Mouse (Mus musculus) G1E (cell line): Measurements from ENCODE around the gene Ldb3. TPM values are rescaled to one million over a fixed set of nuclear protein-coding genes. Genes with fewer than 3 reads are reported as not detected.

Experiments
- ATAC-seq: 2 replicates; pipeline ENCODE4 v1.8.0; 2016; ENCODE audit warnings: mild to moderate bottlenecking; ENCODE audit not compliant: insufficient number of reproducible peaks, poor library complexity, low FRiP score, severe bottlenecking; ENCODE audit errors: extremely low read depth
- DNase-seq: peaks from one replicate; pipeline ENCODE4 v3.0.0; 2012; ENCODE audit warnings: low spot score
- H3K27me3 ChIP-seq: 2 replicates; pipeline ENCODE4 v1.6.1; 2012; ENCODE audit warnings: mild to moderate bottlenecking, low read length, inconsistent platforms; ENCODE audit not compliant: insufficient read depth
- H3K36me3 ChIP-seq: replicated peaks from 2 replicates; pipeline ENCODE3; 2012; ENCODE audit warnings: mild to moderate bottlenecking, inconsistent platforms
- H3K4me1 ChIP-seq: 2 replicates; pipeline ENCODE4 v1.6.1; 2012; ENCODE audit warnings: low read depth, low read length, inconsistent platforms, mixed read lengths; ENCODE audit not compliant: insufficient read depth
- H3K4me3 ChIP-seq: 2 replicates; pipeline ENCODE4 v1.5.1; 2012; ENCODE audit warnings: low read depth, mild to moderate bottlenecking, inconsistent platforms, low read length, moderate library complexity, mixed read lengths
- H3K9me3 ChIP-seq: replicated peaks from 2 replicates; pipeline ENCODE4 v1.6.1; 2012; ENCODE audit warnings: inconsistent platforms
- CTCF ChIP-seq: IDR thresholded peaks from 2 replicates; pipeline ENCODE4 v1.5.1; 2012; ENCODE audit warnings: low read depth, low read length, inconsistent platforms, mixed read lengths
- GATA1 ChIP-seq: IDR thresholded peaks from 2 replicates; pipeline ENCODE4 v1.6.1; 2012; ENCODE audit warnings: borderline replicate concordance, low read length, inconsistent platforms, mixed read lengths
- GATA2 ChIP-seq: IDR thresholded peaks from 2 replicates; pipeline ENCODE4 v1.6.1; 2012; ENCODE audit warnings: low read depth, low read length, inconsistent platforms, borderline replicate concordance
- POLR2AphosphoS5 ChIP-seq: IDR thresholded peaks from 2 replicates; pipeline ENCODE4 v1.6.1; 2012; ENCODE audit warnings: low read depth, low read length, inconsistent platforms; ENCODE audit not compliant: insufficient replicate concordance
- TAL1 ChIP-seq: conservative IDR thresholded peaks from 2 replicates; pipeline ENCODE4 v1.6.1; 2012; ENCODE audit warnings: low read depth, low read length, inconsistent platforms, mixed read lengths
- polyA plus RNA-seq: library from polyadenylated mRNA; stranded (reverse); fragments of >175 nt; gene quantifications from 2 replicates; pipeline ENCODE4 v1.2.3, GENCODE M21; 2012
- total RNA-seq, 2 experiments: library from RNA; stranded (forward) in 1 of 2; stranded (reverse) in 1 of 2; fragments of 200-1000 nt in 1 of 2; fragments of >200 nt in 1 of 2; fragmentation: Nextera tagmentation in 1 of 2; gene quantifications; 2 replicates each; pipeline ENCODE4 v1.2.3; 2014 to 2017

Gene Ldb3
- total and polyA plus RNA-seq, 3 experiments, result 0.05 TPM; not detected in 2

DNA sequence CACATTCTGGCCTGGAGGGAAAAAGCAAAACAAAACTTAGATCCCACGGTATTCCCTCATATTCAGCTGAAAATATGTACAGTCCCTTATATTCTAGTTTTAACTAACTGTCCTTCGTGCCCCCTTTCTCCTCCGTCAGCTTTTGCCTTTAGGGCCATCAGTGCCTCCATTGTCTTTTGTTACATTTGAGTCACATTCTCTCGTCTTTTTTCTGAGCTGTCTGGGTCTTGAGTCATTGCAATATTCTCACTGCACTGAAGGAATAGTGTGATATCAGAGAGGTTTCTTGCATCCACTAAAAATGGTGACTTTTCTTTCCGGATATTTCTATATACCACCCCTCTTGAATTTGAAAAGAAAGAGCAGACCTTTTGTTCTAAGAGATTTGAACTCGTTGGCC is 84.7 kb downstream of the Ldb3 start:
- H3K27me3 ChIP-seq, result peaks cover 6% of the 10 kb centered on the region; the same call in 1 of the 2 replicates
- TF ChIP-seq GATA2, result no peak
- TF ChIP-seq GATA1, result no peak
- no peak for TF ChIP-seq CTCF
- TF ChIP-seq TAL1, result no peak
- TF ChIP-seq POLR2AphosphoS5, result no peak
- no peak for DNase-seq
- peaks cover 15% of the 10 kb centered on the region for H3K9me3 ChIP-seq
- no peaks in the 10 kb centered on the region for H3K36me3 ChIP-seq
- no peak for ATAC-seq
- H3K4me3 ChIP-seq, result no peak overlapping the region
- peaks cover 8% of the 10 kb centered on the region for H3K4me1 ChIP-seq

DNA sequence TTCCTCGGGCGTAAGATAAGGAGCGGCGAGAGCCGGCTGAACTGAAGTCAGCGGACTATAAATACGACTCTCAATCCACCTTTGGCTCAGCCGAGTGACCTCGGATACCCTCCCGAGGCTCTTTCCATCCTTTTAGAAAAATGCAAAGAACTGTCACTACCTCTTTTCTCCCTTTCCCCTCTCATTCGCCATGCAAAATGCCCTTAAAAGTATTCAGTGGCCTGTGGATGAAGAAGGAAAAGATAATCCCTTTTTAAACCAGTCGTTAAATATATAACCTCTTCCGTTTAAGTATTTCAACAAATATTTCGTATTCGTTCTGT is 85.2 kb downstream of the Ldb3 start, which contains the start of gene Bmpr1a:
Bmpr1a (minus strand) TSS at position 17 of the 323 bp plus-strand sequence.
- Histone ChIP-seq H3K36me3 (no peaks in the 10 kb centered on the region), H3K9me3 (peaks cover 15% of the 10 kb centered on the region), H3K27me3 (peaks cover 6% of the 10 kb centered on the region; the same call in 1 of the 2 replicates), H3K4me1 (peaks cover 4% of the 10 kb centered on the region), H3K4me3 (no peak within 1 kb of the TSS; the same call in 1 of the 2 replicates)
- ATAC-seq (no peak), DNase-seq (no peak)
- TF ChIP-seq POLR2AphosphoS5 (no peak), CTCF (no peak), GATA2 (no peak), GATA1 (no peak), TAL1 (no peak)

DNA sequence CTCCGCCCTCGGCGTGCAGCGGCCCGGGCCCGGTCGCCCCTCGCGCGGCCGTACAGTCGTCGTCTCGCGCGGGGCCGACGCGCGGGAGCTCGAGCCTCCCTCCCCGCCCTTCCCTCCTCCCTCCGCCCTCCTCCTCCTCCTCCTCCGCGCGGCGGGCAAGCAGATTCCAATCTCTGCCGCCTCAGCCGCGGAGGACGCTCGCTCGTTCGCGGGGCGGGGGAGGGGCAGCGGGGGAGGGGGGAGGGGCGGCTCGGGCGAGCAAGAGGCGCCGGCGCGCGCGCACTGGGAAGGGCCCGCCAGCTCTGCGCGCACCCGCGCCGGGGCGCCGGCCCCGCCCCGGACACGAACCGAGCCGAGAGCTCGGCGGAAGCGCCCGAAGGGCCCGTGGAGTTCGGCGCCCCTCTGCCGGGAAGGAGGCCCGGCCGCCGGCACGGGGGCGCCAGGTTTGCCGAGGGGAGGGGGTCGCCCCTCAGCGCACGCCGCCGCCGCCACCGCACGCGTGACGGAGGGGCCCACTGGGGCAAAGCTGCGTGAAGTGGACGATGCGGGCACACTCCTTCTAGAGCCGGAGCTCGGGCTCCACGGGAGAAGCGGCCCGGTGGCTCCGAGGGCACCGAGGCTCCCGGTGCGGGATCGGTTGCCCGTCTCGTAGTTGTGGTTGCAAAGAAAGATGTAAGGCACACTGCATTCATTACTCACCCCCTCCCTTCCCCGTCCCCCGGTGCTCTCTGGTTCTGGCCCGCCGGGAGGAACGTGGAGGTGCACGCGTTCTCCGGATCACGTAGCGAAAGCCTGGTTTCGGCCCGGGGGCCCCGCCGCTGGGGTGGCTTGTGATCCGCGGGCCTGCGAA is 85.8 kb downstream of the Ldb3 start:
- H3K4me3 ChIP-seq, result no peak overlapping the region; the same call in 1 of the 2 replicates
- peaks cover 6% of the 10 kb centered on the region; the same call in 1 of the 2 replicates for H3K27me3 ChIP-seq
- DNase-seq, result no peak

DNA sequence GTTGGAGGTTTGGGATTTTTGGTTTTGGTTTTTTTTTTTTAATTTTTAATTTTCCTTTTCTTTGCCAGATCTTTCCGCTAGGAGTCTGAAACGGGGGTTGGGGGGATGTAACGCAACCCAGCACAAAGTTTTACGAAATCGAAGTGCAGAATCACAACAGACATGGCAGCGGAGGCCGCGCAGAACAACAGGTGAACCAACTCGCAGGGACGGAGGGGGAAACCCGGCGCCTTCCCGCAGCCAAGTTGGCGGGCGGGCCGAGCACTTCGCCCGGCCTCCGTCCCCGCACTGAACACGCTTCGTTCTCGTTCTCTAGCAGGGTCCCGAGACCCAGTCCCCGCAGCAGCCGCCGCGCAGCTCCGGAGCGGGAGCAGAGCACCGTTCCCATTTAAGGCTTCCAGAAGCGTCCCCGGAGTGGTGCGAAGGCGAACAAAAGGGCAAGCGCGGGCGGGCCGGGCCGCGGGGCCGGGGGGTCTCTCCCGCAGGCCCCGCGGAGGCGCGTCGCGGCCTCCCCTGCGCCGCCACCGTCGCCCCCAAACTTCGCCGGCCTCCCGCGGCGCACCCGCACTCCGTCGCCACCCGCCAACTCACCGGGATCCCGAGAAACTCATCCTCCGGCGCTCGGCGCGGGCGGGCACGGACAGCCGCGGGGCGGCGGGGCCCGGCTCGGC is 86.5 kb downstream of the Ldb3 start:
- TF ChIP-seq CTCF (no peak), GATA1 (no peak), POLR2AphosphoS5 (no peak), GATA2 (no peak), TAL1 (no peak)
- no peaks in the 10 kb centered on the region for H3K4me1 ChIP-seq
- H3K27me3 ChIP-seq, result peaks cover 6% of the 10 kb centered on the region; the same call in 1 of the 2 replicates

More for the DNA sequence above, 85.8 kb downstream of the Ldb3 start:
- Histone ChIP-seq H3K9me3 (peaks cover 15% of the 10 kb centered on the region), H3K36me3 (no peaks in the 10 kb centered on the region), H3K4me1 (no peaks in the 10 kb centered on the region)
- TF ChIP-seq GATA1, result no peak
- TF ChIP-seq GATA2, result no peak
- no peak for TF ChIP-seq TAL1
- no peak for TF ChIP-seq POLR2AphosphoS5
- TF ChIP-seq CTCF, result no peak
- no peak for ATAC-seq

DNA sequence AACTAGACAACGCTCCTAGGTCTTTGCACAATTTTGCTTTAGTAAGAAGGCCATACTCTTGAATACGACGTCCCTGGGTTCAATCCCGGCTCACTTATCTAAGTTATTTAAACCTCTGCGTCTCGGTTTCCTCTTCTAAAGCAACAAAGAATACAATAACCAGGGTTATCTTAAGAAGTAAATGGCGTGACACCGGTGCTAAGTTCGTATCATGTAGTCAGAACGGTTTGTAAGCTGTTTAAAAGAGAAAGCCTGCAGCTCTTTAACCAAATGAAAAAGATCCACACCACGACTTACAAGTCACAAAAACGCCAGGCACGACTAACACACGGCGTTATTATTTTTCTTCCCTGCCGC is 87.1 kb downstream of the Ldb3 start:
- no peak overlapping the region for H3K4me3 ChIP-seq
- TF ChIP-seq GATA1, result no peak
- TF ChIP-seq TAL1, result no peak
- TF ChIP-seq CTCF, result no peak
- TF ChIP-seq GATA2, result no peak
- TF ChIP-seq POLR2AphosphoS5, result no peak
- ATAC-seq (no peak), DNase-seq (no peak)
- peaks cover 15% of the 10 kb centered on the region for H3K9me3 ChIP-seq
- peaks cover 6% of the 10 kb centered on the region; the same call in 1 of the 2 replicates for H3K27me3 ChIP-seq
- H3K36me3 ChIP-seq, result no peaks in the 10 kb centered on the region
- no peaks in the 10 kb centered on the region for H3K4me1 ChIP-seq

More for the DNA sequence above, 86.5 kb downstream of the Ldb3 start:
- ATAC-seq (no peak), DNase-seq (no peak)
- Histone ChIP-seq H3K4me3 (no peak overlapping the region; the same call in 1 of the 2 replicates), H3K36me3 (no peaks in the 10 kb centered on the region), H3K9me3 (peaks cover 15% of the 10 kb centered on the region)

DNA sequence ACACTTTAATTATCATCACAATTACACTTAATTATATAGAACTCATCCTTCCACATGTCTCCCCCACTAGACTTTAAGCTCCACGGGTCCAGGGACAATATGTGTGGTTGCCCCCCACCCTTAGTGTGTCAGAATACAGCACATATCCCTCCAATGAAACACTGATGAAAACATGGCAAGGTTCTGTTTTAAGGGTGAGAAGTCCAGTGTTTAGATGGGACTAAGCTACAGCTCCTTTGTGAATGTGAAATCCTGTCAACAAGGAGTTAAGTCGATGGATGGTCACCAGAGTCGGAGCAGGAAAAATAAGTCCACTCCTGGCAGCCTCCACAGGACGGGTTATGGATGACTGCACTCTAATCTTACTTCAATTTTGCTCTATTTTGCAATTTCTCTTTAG is 88.2 kb downstream of the Ldb3 start:
- no peaks in the 10 kb centered on the region for H3K4me1 ChIP-seq
- TF ChIP-seq TAL1 (no peak), POLR2AphosphoS5 (no peak), GATA1 (no peak), CTCF (no peak), GATA2 (no peak)
- no peak for DNase-seq
- no peak for ATAC-seq
- H3K9me3 ChIP-seq, result peaks cover 15% of the 10 kb centered on the region
- H3K36me3 ChIP-seq, result no peaks in the 10 kb centered on the region
- no peak overlapping the region for H3K4me3 ChIP-seq
- peaks cover 6% of the 10 kb centered on the region; the same call in 1 of the 2 replicates for H3K27me3 ChIP-seq
